Mouse (Mus musculus) left cerebral cortex, adult 18-20 months (tissue): Measurements from ENCODE around the gene Mapkapk3. TPM values are rescaled to one million over a fixed set of nuclear protein-coding genes. Genes with fewer than 3 reads are reported as not detected.

Experiments used
- DNase-seq, 2 experiments: peaks; one replicate each; pipeline ENCODE4 v3.0.0; 2021 to 2022; ENCODE audit warnings: low spot score in 2 of 2, mixed read lengths in 1 of 2
- total RNA-seq, 2 experiments: library from RNA; stranded (reverse); gene quantifications; 2 replicates each; pipeline ENCODE4 v1.2.3; 2021

The Mapkapk3 gene
- total RNA-seq, 2 experiments from 2014 or later = 3.3 to 4.3 TPM

DNA sequence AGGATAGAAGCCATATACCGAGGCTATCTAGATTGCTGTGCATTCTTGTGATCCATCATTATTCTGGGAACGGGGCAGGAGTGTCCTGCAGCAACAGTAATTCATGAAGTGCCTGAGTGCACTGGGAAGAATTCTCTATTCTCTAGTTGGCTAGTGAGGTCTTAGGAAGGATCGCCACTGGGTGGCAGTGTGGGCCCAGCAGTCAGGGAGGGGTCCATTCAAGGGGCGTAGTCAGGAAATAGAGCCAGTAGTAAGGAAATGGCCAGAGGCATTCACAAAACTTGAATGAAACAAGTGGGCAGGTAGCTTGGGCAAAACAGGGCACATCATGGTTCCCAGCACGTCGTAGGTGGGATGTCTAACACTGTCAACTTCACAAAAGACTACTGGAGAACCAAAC is 4.6 kb upstream of the Mapkapk3 start:
- DNase-seq = peak; percentile 71 to 79

GRCm38 (mm10) chr9:107290897-107291296 is 1.2 kb upstream of the Mapkapk3 start:
- DNase-seq = peak; percentile 69 to 89

- DNase-seq = no peak
These were observed 966 bp downstream of the Mapkapk3 start for GRCm38 (mm10) chr9:107288711-107289110.

DNA sequence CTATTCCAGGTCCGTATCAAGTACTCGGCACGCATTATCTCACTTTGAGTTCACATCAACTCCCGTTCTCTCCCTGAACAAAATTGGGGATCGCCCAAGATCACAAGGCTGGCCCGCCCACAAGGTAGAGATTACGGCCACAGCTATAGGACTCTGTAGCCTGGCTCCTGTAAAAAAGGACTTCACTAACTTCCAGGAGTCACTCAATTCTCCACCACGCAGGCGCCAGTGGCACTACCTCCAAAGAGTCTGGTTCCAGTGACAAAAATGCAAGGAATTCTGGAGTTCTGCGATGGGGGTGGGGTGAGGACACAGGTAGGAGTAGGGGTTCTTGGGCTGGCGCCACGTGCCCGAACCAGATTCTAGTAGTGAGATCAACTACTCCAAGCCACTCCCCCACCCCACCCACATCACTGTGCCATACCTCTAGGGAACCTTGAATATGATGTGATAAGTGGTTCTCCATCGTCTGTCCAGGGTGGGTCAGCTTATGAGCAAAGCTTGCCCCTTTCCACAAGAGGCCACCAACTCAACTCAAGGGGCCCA is 1.5 kb downstream of the Mapkapk3 start:
- no peak for DNase-seq

- no peak for DNase-seq
These were observed 2.4 kb downstream of the Mapkapk3 start for GRCm38 (mm10) chr9:107287294-107287693.

DNA sequence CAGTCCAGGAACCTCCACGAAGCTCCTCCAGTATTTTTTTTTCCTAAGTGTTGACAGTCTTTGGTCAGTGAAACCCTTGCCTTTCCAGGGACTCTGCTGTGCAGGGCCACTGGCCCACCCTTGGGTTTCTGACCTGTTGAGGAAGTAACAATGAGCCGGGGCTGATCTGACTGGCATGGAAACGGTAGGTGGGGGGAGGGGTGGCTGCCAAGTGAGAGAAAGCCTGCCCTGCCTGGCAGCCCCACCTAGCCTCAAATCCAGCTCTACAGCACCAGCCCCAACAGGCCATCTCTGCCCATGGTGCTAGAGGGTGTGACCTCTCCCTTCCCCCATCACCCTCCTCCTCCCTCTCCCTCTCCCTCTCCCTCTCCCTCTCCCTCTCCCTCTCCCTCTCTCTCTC is 4.7 kb downstream of the Mapkapk3 start:
- no peak for DNase-seq

DNA sequence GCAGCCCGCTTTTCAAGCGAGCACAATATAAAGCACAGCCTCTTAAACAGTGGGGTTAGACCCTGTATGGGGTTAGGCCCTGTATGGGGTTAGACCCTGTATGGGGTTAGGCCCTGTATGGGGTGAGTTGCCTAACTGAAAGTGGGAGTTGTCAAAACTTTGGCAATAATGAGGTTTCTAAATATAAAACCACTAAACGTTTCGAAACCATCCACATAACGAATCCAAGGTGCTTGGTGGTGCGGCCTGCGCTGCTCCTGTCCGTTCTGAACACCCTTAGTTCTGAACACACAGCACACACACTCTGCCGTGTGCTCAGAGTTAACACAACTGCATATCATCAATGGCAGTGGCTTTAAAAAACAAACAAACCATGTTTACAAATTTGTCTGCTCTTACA is 6.7 kb downstream of the Mapkapk3 start:
- DNase-seq = no peak

GRCm38 (mm10) chr9:107281241-107281987 is 8.3 kb downstream of the Mapkapk3 start:
- no peak for DNase-seq

DNA sequence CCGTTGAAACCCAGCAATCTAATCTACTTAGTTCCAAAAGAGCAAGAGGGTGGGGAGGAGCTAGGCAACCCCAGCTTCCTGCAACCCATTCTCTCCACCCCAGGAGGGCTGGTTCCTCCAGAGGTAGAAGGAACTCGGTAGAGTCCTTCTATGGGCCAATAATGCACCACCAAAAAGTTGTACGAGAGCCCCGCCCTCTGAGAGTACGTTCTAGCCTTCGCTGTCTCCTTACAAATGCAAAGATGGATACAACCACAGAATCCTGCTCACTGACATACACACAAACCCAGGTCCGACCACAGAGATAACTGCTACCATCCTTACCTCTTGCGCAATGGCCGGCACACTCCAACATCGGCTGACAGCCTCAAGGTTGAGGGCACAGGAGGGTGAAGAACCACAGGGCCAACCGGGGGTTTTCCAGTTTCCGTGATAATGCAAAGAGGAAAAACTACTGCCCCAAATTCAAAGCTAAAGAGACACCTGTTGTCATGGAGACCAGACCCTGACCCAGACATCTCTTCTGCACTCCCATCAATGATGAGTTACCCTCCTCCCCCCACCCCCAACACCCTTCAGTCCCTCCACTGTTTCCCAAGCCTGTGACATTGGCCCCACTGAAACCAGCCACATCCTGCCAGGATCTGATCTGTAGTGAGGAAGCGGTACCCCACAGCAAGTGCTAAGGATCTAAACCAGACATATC is 9.2 kb downstream of the Mapkapk3 start:
- no peak for DNase-seq

DNA sequence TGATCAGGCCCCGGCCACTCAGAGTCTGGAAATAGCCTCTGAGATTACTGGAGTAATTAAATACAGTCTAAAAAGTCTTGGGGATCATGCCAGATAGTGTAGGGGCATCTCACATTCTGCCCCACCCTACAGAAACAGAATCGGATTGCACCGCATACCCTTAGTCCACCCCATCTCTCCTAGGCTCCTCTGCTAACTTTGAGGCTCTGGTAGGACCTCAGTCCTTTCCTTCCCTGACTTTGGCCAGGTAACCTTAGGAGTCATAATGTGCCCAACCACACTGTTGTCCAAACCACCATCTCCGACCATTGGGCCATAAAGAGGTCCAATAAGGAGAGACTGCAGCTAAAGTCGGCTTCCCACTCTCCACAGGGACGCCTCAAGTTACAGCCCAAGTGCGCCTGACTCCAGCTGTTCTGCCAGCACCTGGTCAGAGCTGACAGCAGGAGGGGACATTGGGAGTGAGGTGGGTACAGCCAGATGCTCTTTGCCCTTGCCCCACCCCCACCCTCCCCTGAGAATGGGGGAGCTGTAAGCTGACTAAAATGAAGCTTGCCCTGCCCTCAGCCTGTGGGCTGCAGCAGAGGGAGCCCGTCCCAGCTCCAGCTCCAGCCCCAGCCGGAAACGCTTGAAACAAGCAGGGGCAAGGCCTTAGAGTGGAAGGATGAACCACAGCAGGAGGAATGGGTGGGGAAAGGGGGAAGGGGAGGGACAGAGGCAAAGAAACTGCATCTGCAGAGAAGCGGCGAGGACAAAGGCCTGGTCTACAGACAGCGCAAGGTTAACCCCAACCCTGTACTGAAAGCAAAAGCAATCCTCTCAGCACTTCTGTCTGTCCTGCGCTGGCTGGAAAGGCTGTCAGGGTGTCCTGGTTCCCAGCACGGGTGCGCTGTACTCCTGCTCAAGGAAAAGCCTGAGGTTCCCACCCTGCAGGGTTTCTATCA is 10.0 kb downstream of the Mapkapk3 start:
- DNase-seq = no peak

DNA sequence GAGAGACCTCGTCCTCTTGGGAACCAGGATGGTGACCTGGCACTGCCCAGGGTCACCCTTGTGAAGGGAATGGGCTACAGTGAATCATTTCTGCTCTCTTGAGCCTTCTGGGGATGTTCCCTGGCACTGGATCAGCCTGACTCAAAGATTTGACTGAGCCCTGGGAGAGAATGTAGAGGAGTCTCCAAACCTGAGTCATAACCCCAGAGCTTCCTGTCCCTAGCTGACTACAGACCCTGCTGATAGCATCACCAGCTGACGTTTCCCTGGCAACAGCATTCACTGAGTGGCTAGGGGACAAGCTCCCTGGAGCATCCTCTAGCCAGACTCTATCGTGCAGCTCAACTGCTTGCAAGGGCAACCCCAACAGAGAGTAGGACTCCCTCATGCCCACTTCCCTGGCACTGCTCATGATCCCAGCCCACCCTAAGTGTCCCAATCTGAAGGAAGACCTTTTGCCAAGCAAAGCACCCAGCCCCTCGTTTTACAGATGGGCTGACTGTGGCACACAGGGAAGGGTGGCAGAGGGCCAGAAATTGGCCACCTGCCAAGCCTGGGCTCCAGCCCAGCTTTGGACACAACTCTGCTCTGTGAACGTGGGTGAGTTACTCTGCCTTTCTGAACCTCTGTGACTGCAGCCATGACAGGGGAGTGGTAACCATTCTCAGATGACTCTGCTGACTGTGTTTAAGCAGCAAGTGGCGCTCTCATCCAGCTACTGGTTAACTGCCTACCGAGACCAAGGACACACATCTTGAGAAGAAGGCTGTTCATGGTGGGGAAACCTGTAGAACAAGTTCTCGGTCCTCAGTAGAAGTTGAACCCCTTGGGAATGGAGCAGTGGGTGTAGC is 10.9 kb downstream of the Mapkapk3 start:
- peak in 1 of 2 experiments; percentile 22 for DNase-seq

GRCm38 (mm10) chr9:107278126-107278525 is 11.6 kb downstream of the Mapkapk3 start:
- peak; percentile 42 to 45 for DNase-seq

- no peak for DNase-seq
These were observed 12.1 kb downstream of the Mapkapk3 start for GRCm38 (mm10) chr9:107277603-107278002.

- no peak for DNase-seq
These were observed 14.0 kb downstream of the Mapkapk3 start for GRCm38 (mm10) chr9:107275710-107276109.

DNA sequence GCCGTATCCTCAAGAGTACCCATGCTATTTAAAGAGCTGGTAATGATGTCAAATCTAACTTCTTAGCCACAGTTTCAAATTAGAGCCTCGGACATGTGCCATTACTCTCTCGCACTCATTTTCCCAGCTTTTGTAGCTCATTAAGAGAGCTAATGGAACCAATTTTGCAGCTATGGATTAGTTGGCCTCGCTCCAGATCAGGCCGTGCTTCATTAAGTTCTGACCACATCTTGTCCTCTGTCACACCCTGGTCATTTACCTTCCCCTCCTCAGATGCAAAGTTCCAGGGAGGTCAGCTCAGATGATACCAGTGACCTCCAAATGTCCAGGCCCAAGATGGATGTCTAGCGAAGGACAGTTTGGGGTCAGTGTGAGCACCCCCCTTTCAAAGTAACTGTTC is 14.9 kb downstream of the Mapkapk3 start:
- DNase-seq = no peak

DNA sequence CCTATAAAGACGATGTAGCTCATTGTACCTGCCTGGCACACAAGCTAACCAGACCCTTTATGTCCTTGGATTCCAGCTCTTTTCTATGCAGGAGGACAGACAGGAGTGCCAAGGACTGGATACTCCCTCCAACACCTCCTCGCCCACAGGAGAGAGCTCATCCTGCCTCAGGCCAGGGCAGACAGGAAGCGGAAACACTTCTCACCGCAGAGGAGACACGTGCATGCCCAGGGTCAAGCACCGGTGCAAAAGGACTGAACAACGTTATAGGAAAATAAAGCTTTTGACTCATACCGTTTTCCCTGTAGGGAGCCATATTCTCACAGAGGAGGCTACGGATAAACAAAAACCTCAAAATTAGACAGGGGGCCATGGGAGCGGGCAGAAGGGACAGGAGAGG is 16.5 kb downstream of the Mapkapk3 start:
- no peak for DNase-seq

GRCm38 (mm10) chr9:107272284-107272683 is 17.4 kb downstream of the Mapkapk3 start:
- DNase-seq = no peak

- DNase-seq = no peak
These were observed 18.3 kb downstream of the Mapkapk3 start for GRCm38 (mm10) chr9:107271177-107271938.

GRCm38 (mm10) chr9:107269772-107270171 is 19.9 kb downstream of the Mapkapk3 start:
- DNase-seq = no peak
